In genomic region chr12:102593699-102594098, GRCm38 (mm10) we compare ENCODE assay signal across 9 mouse cellular contexts. TPM values are rescaled to one million over a fixed set of nuclear protein-coding genes. Genes with fewer than 3 reads are reported as not detected.
DNase-seq lines count a peak whose midpoint lies in the region; ATAC-seq lines count a peak whose summit lies in the region.
"Had no signal": no experiment of that assay in that cellular context is flagged by ENCODE, and none has a peak within 500 bp of the region (broad histone marks: within the 10 kb centered on the region; RNA-seq: fewer than 3 reads in every experiment).

No protein-coding gene starts in this region.

- peak; percentile 59 for DNase-seq in kidney, postnatal 14 days
- DNase-seq in kidney, adult 8-10 months, result no peak
- DNase-seq in adrenal gland, postnatal 10 days, result peak; percentile 74
- peak; percentile 87 to 88 for DNase-seq in cerebellum, postnatal 14 days
- DNase-seq in limb, embryonic 10.5 days (ENCODE audit: low spot score), result no peak
- DNase-seq in layer of hippocampus, postnatal 10 days (ENCODE audit: low spot score in 2 of 2), result no peak

- H3K27me3 ChIP-seq in hindbrain, embryonic 16.5 days (replicated peaks; ENCODE audit: control insufficient read depth, insufficient read depth, low read length), result no peaks in the 10 kb centered on the region
- H3K27me3 ChIP-seq in stomach, embryonic 15.5 days (replicated peaks), result no peaks in the 10 kb centered on the region
- H3K27me3 ChIP-seq in limb, embryonic 10.5 days (ENCODE audit: low read depth, poor library complexity, severe bottlenecking), result no peaks in the 10 kb centered on the region

- WGBS in hindbrain, embryonic 16.5 days, result 49% methylated on average over 9 of the region's 9 CpGs
- 42% methylated on average over 9 of the region's 9 CpGs for WGBS in stomach, embryonic 15.5 days
- WGBS in limb, embryonic 10.5 days, result 86% methylated on average over 9 of the region's 9 CpGs

- H3K36me3 ChIP-seq in hindbrain, embryonic 16.5 days (ENCODE audit: control insufficient read depth, insufficient read depth, low read length), result no peaks in the 10 kb centered on the region
- H3K36me3 ChIP-seq in stomach, embryonic 15.5 days, result no peaks in the 10 kb centered on the region
- H3K36me3 ChIP-seq in limb, embryonic 10.5 days, result peaks cover 4% of the 10 kb centered on the region; the same call in 1 of the 2 replicates

- no peak overlapping the region for H3K4me2 ChIP-seq in hindbrain, embryonic 16.5 days (ENCODE audit: low read length)
- H3K4me2 ChIP-seq in stomach, embryonic 15.5 days, result no peak overlapping the region

- no peak overlapping the region for H3K9ac ChIP-seq in hindbrain, embryonic 16.5 days (ENCODE audit: low read depth, low read length)
- no peak overlapping the region for H3K9ac ChIP-seq in stomach, embryonic 15.5 days

- no peak overlapping the region for H3K4me3 ChIP-seq in hindbrain, embryonic 16.5 days (ENCODE audit: low read length)
- H3K4me3 ChIP-seq in stomach, embryonic 15.5 days (replicated peaks), result no peak overlapping the region
- H3K4me3 ChIP-seq in limb, embryonic 10.5 days, result no peak overlapping the region

- peak; percentile 67 for ATAC-seq in hindbrain, embryonic 16.5 days
- ATAC-seq in stomach, embryonic 15.5 days (ENCODE audit: insufficient read depth, low FRiP score, low read depth), result no peak

- H3K27ac ChIP-seq in hindbrain, embryonic 16.5 days (ENCODE audit: low read depth, low read length), result peak overlapping the region; percentile 6; the same call in 1 of the 2 replicates
- peak overlapping the region; percentile 23; the same call in 1 of the 2 replicates for H3K27ac ChIP-seq in stomach, embryonic 15.5 days
- no peak overlapping the region for H3K27ac ChIP-seq in limb, embryonic 10.5 days
- H3K27ac ChIP-seq: macrophage had no signal

- peaks cover 6% of the 10 kb centered on the region for H3K4me1 ChIP-seq in hindbrain, embryonic 16.5 days (ENCODE audit: control insufficient read depth, insufficient read depth, low read depth, low read length)
- peaks cover 9% of the 10 kb centered on the region for H3K4me1 ChIP-seq in stomach, embryonic 15.5 days
- peaks cover 15% of the 10 kb centered on the region; the same call in 1 of the 2 replicates for H3K4me1 ChIP-seq in limb, embryonic 10.5 days

- no peaks in the 10 kb centered on the region for H3K9me3 ChIP-seq in hindbrain, embryonic 16.5 days (ENCODE audit: control insufficient read depth, low read length)
- no peaks in the 10 kb centered on the region for H3K9me3 ChIP-seq in stomach, embryonic 15.5 days
- H3K9me3 ChIP-seq in limb, embryonic 10.5 days (replicated peaks), result no peaks in the 10 kb centered on the region; the same call in 1 of the 2 replicates

RNA-seq across cellular contexts. Expression of gene Chga, which starts 38.9 kb away (rescaled TPM):
- 1,000 to 10,000 TPM; 1,052 to 1,140 TPM for total RNA-seq in adrenal gland, postnatal 10 days (2021)
- 198 and 224 TPM in 2 replicates for polyA plus RNA-seq in hindbrain, embryonic 16.5 days (2015; fragmentation: Nextera tagmentation; extraction: Ambion mirVana)
- polyA plus RNA-seq in stomach, embryonic 15.5 days (2015; fragmentation: Nextera tagmentation; extraction: Ambion mirVana), result 24.8 and 29.1 TPM in 2 replicates
- 0.15 and 0.23 TPM in 2 replicates for polyA plus RNA-seq in limb, embryonic 10.5 days (2016; fragmentation: Nextera tagmentation; extraction: Ambion mirVana)
- total RNA-seq in layer of hippocampus, postnatal 10 days (2021), result 100 to 1,000 TPM; 150 to 152 TPM
- polyA plus RNA-seq: macrophage had no signal

Comparison
In these comparisons a context has a peak if more than half of its experiments do, and no peak if none do; other contexts are left out.
1. DNase-seq: peak in kidney, postnatal 14 days (single experiment), adrenal gland, postnatal 10 days (single experiment) and cerebellum, postnatal 14 days (2 of 2); none in kidney, adult 8-10 months (0 of 2), limb, embryonic 10.5 days (single experiment) and layer of hippocampus, postnatal 10 days (0 of 2).
2. RNA of gene Chga, which starts 38.9 kb away (polyA plus RNA-seq): 198 to 224 TPM in hindbrain, embryonic 16.5 days and 24.8 to 29.1 TPM in stomach, embryonic 15.5 days; 0.15 to 0.23 TPM in limb, embryonic 10.5 days; every median in the first group is over 10 times any median in the second.